Mouse (Mus musculus): Measurements from ENCODE around the gene Ptpn3. TPM values are rescaled to one million over a fixed set of nuclear protein-coding genes. Genes with fewer than 3 reads are reported as not detected.

Gene Ptpn3
- polyA plus RNA-seq, 2 experiments = 0.38 to 0.46 TPM

GRCm38 (mm10) chr4:57153068-57153835 lies 148.4 kb downstream of the Ptpn3 start:
- ATAC-seq (ENCODE audit: insufficient read depth) (peak; percentile 97), DNase-seq (ENCODE audit: low read depth in 3 of 3, low spot score in 3 of 3) (peak; percentile 70 to 76 (median 70))
- H3K9ac ChIP-seq (replicated peaks) = peak overlapping the region; percentile 84
- 11% methylated on average over 9 of the region's 9 CpGs for WGBS (ENCODE audit: insufficient replicate concordance)
- TF ChIP-seq CTCF (IDR thresholded peaks at IDR 0.05; ENCODE audit: low read depth) = no peak
- no peak for TF ChIP-seq EP300 (IDR thresholded peaks at IDR 0.05; ENCODE audit: low read depth)
- H3K4me1 ChIP-seq (replicated peaks; ENCODE audit: control insufficient read depth in 2 of 2, insufficient read depth in 2 of 2, low read length in 1 of 2) = peaks cover 33 to 35% of the 10 kb centered on the region in 2 experiments
- peak overlapping the region; percentile 87 for H3K4me2 ChIP-seq (ENCODE audit: low read depth)
- no peaks in the 10 kb centered on the region for H3K36me3 ChIP-seq (replicated peaks; ENCODE audit: control insufficient read depth, insufficient read depth, low read depth)
- H3K27me3 ChIP-seq (ENCODE audit: control insufficient read depth, insufficient read depth, low read length) = no peaks in the 10 kb centered on the region
- H3K27ac ChIP-seq = peak overlapping the region; percentile 96
- peak overlapping the region; percentile 38 to 49 for H3K4me3 ChIP-seq (ENCODE audit: insufficient read depth in 1 of 2, low read depth in 2 of 2, low read length in 2 of 2)
- no peaks in the 10 kb centered on the region for H3K9me3 ChIP-seq (ENCODE audit: control insufficient read depth, low read length)

- WGBS (ENCODE audit: insufficient replicate concordance) = 44% methylated on average over 3 of the region's 3 CpGs
- Histone ChIP-seq H3K9ac (replicated peaks) (no peak overlapping the region), H3K36me3 (replicated peaks; ENCODE audit: control insufficient read depth, insufficient read depth, low read depth) (no peaks in the 10 kb centered on the region), H3K27ac (no peak overlapping the region), H3K4me2 (ENCODE audit: low read depth) (no peak overlapping the region), H3K4me3 (ENCODE audit: insufficient read depth in 1 of 2, low read depth in 2 of 2, low read length in 2 of 2) (no peak overlapping the region), H3K27me3 (ENCODE audit: control insufficient read depth, insufficient read depth, low read length) (peaks cover 17% of the 10 kb centered on the region), H3K4me1 (replicated peaks; ENCODE audit: control insufficient read depth in 2 of 2, insufficient read depth in 2 of 2, low read length in 1 of 2) (peaks cover 13 to 14% of the 10 kb centered on the region in 2 experiments), H3K9me3 (ENCODE audit: control insufficient read depth, low read length) (no peaks in the 10 kb centered on the region)
- ATAC-seq (ENCODE audit: insufficient read depth) (no peak), DNase-seq (ENCODE audit: low read depth in 3 of 3, low spot score in 3 of 3) (no peak)
- TF ChIP-seq CTCF (IDR thresholded peaks at IDR 0.05; ENCODE audit: low read depth) (no peak), EP300 (IDR thresholded peaks at IDR 0.05; ENCODE audit: low read depth) (no peak)
These were observed 153.5 kb downstream of the Ptpn3 start for GRCm38 (mm10) chr4:57148182-57148581.

GRCm38 (mm10) chr4:57143026-57143937 lies 158.4 kb downstream of the Ptpn3 start, which contains the start of gene Epb41l4b:
Gene Epb41l4b, minus strand, starts transcription at chr4:57143437.
- peak within 1 kb of the TSS; percentile 72 for H3K4me2 ChIP-seq (ENCODE audit: low read depth)
- H3K36me3 ChIP-seq (replicated peaks; ENCODE audit: control insufficient read depth, insufficient read depth, low read depth) = no peaks in the 10 kb centered on the region
- H3K9ac ChIP-seq (replicated peaks) = peak within 1 kb of the TSS; percentile 28; the same call in 1 of the 2 replicates
- no peaks in the 10 kb centered on the region for H3K4me1 ChIP-seq (replicated peaks; ENCODE audit: control insufficient read depth in 2 of 2, insufficient read depth in 2 of 2, low read length in 1 of 2)
- under 1% methylated on average over 77 of the region's 142 CpGs for WGBS (ENCODE audit: insufficient replicate concordance)
- peak within 1 kb of the TSS; percentile 58 to 62 for H3K4me3 ChIP-seq (ENCODE audit: insufficient read depth in 1 of 2, low read depth in 2 of 2, low read length in 2 of 2)
- H3K9me3 ChIP-seq (ENCODE audit: control insufficient read depth, low read length) = no peaks in the 10 kb centered on the region
- DNase-seq (ENCODE audit: low read depth in 3 of 3, low spot score in 3 of 3) = peak in 1 of 3 experiments; percentile 38
- TF ChIP-seq CTCF (IDR thresholded peaks at IDR 0.05; ENCODE audit: low read depth) (peak; percentile 86), EP300 (IDR thresholded peaks at IDR 0.05; ENCODE audit: low read depth) (no peak)
- peak; percentile 80 for ATAC-seq (ENCODE audit: insufficient read depth)
- H3K27me3 ChIP-seq (ENCODE audit: control insufficient read depth, insufficient read depth, low read length) = peaks cover 59% of the 10 kb centered on the region
- H3K27ac ChIP-seq = no peak within 1 kb of the TSS

- no peak for DNase-seq (ENCODE audit: low read depth in 3 of 3, low spot score in 3 of 3)
These were observed 159.1 kb downstream of the Ptpn3 start for GRCm38 (mm10) chr4:57142374-57143025.

More at GRCm38 (mm10) chr4:57142374-57143025, 159.1 kb downstream of the Ptpn3 start:
- Histone ChIP-seq H3K9ac (replicated peaks) (no peak overlapping the region), H3K4me2 (ENCODE audit: low read depth) (peak overlapping the region; percentile 72), H3K4me3 (ENCODE audit: insufficient read depth in 1 of 2, low read depth in 2 of 2, low read length in 2 of 2) (peak overlapping the region; percentile 58 to 62), H3K27ac (no peak overlapping the region), H3K36me3 (replicated peaks; ENCODE audit: control insufficient read depth, insufficient read depth, low read depth) (no peaks in the 10 kb centered on the region), H3K27me3 (ENCODE audit: control insufficient read depth, insufficient read depth, low read length) (peaks cover 59% of the 10 kb centered on the region), H3K9me3 (ENCODE audit: control insufficient read depth, low read length) (no peaks in the 10 kb centered on the region), H3K4me1 (replicated peaks; ENCODE audit: control insufficient read depth in 2 of 2, insufficient read depth in 2 of 2, low read length in 1 of 2) (no peaks in the 10 kb centered on the region)
- TF ChIP-seq EP300 (IDR thresholded peaks at IDR 0.05; ENCODE audit: low read depth) (no peak), CTCF (IDR thresholded peaks at IDR 0.05; ENCODE audit: low read depth) (no peak)
- 2% methylated on average over 43 of the region's 43 CpGs for WGBS (ENCODE audit: insufficient replicate concordance)
- no peak for ATAC-seq (ENCODE audit: insufficient read depth)
